Mouse (Mus musculus): ENCODE results near the gene Gckr. TPM values are rescaled to one million over a fixed set of nuclear protein-coding genes. Genes with fewer than 3 reads are reported as not detected.
A peak's percentile ranks its signal among the peaks of the same experiment; 100 is the strongest.

Gckr gene
- total and polyA plus RNA-seq, 3 experiments: not detected

GRCm38 (mm10) chr5:31291361-31291688, 5.9 kb upstream of the Gckr start:
- Histone ChIP-seq H3K27ac (ENCODE audit: insufficient read depth, low read depth) (no peak overlapping the region), H3K36me3 (replicated peaks in 1 of 2; ENCODE audit: control insufficient read depth in 1 of 2, insufficient read depth in 1 of 2, low read length in 1 of 2) (peaks cover 3 to 5% of the 10 kb centered on the region in 2 experiments), H3K79me2 (replicated peaks; ENCODE audit: control insufficient read depth, extremely low read depth, insufficient read depth, poor library complexity, severe bottlenecking) (no peaks in the 10 kb centered on the region), H3K4me2 (ENCODE audit: insufficient read depth, low read depth, poor library complexity, severe bottlenecking) (peak overlapping the region; percentile 23; the same call in 1 of the 2 replicates), H3K4me3 (replicated peaks in 1 of 3; ENCODE audit: low read depth in 2 of 3, low read length in 2 of 3, poor library complexity in 1 of 3) (peak overlapping the region; percentile 55 to 93 (median 62)), H3K9me3 (replicated peaks; ENCODE audit: low read length) (no peaks in the 10 kb centered on the region), H3K4me1 (ENCODE audit: control insufficient read depth in 1 of 2, insufficient read depth in 2 of 2) (peaks cover 9 to 33% of the 10 kb centered on the region in 2 experiments; a peak in 3 of 4 replicates), H3K9ac (ENCODE audit: insufficient read depth, low read depth) (peak overlapping the region; percentile 34), H3K27me3 (replicated peaks) (peaks cover 43% of the 10 kb centered on the region)
- TF ChIP-seq NELFE (IDR thresholded peaks at IDR 0.05; ENCODE audit: low read depth, low read length): peak; percentile 86
- TF ChIP-seq ZMIZ1 (IDR thresholded peaks at IDR 0.05; ENCODE audit: low read depth, low read length): 0 out of 2 replicates have a peak, but pooled peaks have one; percentile 43
- no peak for TF ChIP-seq MEF2A (IDR thresholded peaks at IDR 0.05; ENCODE audit: borderline replicate concordance, low read depth, low read length)
- no peak for TF ChIP-seq IRF4 (IDR thresholded peaks at IDR 0.05; ENCODE audit: low read depth, low read length)
- dilution Hi-C loops (cut with MboI; ENCODE audit: extremely low pct_ligation_motif_present, extremely low pct_unique_long_range_greater_than_20kb, low sequenced_read_pairs) (no loop called here), in situ Hi-C loops (cut with MboI; ENCODE audit: low pct_ligation_motif_present, low pct_unique_long_range_greater_than_20kb, low sequenced_read_pairs) (no loop called here)
- DNase-seq (ENCODE audit: extremely low read depth): no peak

DNA sequence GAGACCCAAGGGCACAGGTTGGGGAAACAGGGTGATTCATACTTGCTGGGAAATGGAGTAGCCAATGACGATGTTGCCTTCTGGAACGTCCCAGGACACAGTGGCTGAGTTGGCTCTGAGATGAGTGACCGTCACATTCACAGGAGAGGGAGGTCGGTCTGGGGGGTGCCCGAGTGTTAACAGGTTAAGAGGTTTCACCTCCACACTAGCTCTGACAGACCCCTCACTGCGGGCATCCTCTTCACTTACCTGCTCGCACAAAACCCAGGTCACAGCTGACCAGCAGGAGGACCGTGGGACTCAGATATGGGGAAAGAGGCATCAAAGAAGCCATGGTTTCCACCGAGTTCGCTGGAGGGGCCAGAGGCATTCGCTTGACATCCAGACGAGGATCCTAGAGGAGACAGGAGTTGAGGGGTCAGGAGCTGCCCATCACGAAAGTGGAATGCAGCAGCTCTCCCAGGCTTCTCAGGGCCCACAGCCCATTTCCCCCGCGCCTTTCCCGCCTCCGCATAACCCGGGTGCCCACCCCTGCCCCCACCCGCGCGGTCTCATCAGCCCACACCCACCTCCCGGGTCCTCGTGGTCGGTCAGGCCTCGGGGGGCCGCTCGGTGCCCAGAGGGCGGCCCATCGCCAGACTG, 2.2 kb upstream of the Gckr start:
- in situ Hi-C loops (cut with MboI; ENCODE audit: low pct_ligation_motif_present, low pct_unique_long_range_greater_than_20kb, low sequenced_read_pairs): no loop called here
- no peak overlapping the region; the same call in 1 of the 2 replicates for H3K9ac ChIP-seq (ENCODE audit: insufficient read depth, low read depth)

GRCm38 (mm10) chr5:31295606-31296141, 1.6 kb upstream of the Gckr start, which contains the start of gene Fndc4:
TSS of gene Fndc4 (minus strand) at chr5:31296080.
- H3K4me3 ChIP-seq (replicated peaks in 1 of 3; ENCODE audit: low read depth in 2 of 3, low read length in 2 of 3, poor library complexity in 1 of 3): peak within 1 kb of the TSS in 1 of 3 experiments; percentile 31
- H3K36me3 ChIP-seq (replicated peaks in 1 of 2; ENCODE audit: control insufficient read depth in 1 of 2, insufficient read depth in 1 of 2, low read length in 1 of 2): no peaks in the 10 kb centered on the region
- H3K79me2 ChIP-seq (replicated peaks; ENCODE audit: control insufficient read depth, extremely low read depth, insufficient read depth, poor library complexity, severe bottlenecking): no peaks in the 10 kb centered on the region
- no peaks in the 10 kb centered on the region for H3K9me3 ChIP-seq (replicated peaks; ENCODE audit: low read length)
- H3K4me1 ChIP-seq (ENCODE audit: control insufficient read depth in 1 of 2, insufficient read depth in 2 of 2): peaks cover 3 to 7% of the 10 kb centered on the region in 2 experiments; a peak in 3 of 4 replicates
- TF ChIP-seq ZKSCAN1 (IDR thresholded peaks at IDR 0.05; ENCODE audit: borderline replicate concordance, low read depth, low read length) (no peak), TBP (conservative IDR thresholded peaks at IDR 0.05; ENCODE audit: low read depth, low read length) (no peak), ETS1 (conservative IDR thresholded peaks at IDR 0.05; ENCODE audit: low read depth, low read length) (no peak), SIN3A (IDR thresholded peaks at IDR 0.05; ENCODE audit: low read length) (no peak), UBTF (IDR thresholded peaks at IDR 0.05; ENCODE audit: low read depth, low read length) (no peak), GABPA (IDR thresholded peaks at IDR 0.05; ENCODE audit: insufficient replicate concordance, low read depth, low read length) (no peak), RAD21 (IDR thresholded peaks at IDR 0.05; ENCODE audit: low read depth, low read length) (no peak), MAX (IDR thresholded peaks at IDR 0.05; ENCODE audit: low read length) (no peak), CHD2 (IDR thresholded peaks at IDR 0.05; ENCODE audit: low read length) (no peak), TCF12 (IDR thresholded peaks at IDR 0.05; ENCODE audit: low read depth, low read length) (no peak), ZNF384 (IDR thresholded peaks at IDR 0.05; ENCODE audit: low read depth, low read length) (no peak)
- in situ Hi-C loops (cut with MboI; ENCODE audit: low pct_ligation_motif_present, low pct_unique_long_range_greater_than_20kb, low sequenced_read_pairs) (no loop called here), dilution Hi-C loops (cut with MboI; ENCODE audit: extremely low pct_ligation_motif_present, extremely low pct_unique_long_range_greater_than_20kb, low sequenced_read_pairs) (no loop called here)
- H3K27me3 ChIP-seq (replicated peaks): peaks cover 75% of the 10 kb centered on the region
- DNase-seq (ENCODE audit: extremely low read depth): no peak
- peak within 1 kb of the TSS; percentile 33 for H3K4me2 ChIP-seq (ENCODE audit: insufficient read depth, low read depth, poor library complexity, severe bottlenecking)
- no peak within 1 kb of the TSS; the same call in 1 of the 2 replicates for H3K9ac ChIP-seq (ENCODE audit: insufficient read depth, low read depth)
- no peak within 1 kb of the TSS for H3K27ac ChIP-seq (ENCODE audit: insufficient read depth, low read depth)

More for the DNA sequence above, 2.2 kb upstream of the Gckr start:
- Histone ChIP-seq H3K4me2 (ENCODE audit: insufficient read depth, low read depth, poor library complexity, severe bottlenecking) (peak overlapping the region; percentile 33), H3K36me3 (replicated peaks in 1 of 2; ENCODE audit: control insufficient read depth in 1 of 2, insufficient read depth in 1 of 2, low read length in 1 of 2) (no peaks in the 10 kb centered on the region), H3K4me3 (replicated peaks in 1 of 3; ENCODE audit: low read depth in 2 of 3, low read length in 2 of 3, poor library complexity in 1 of 3) (no peak overlapping the region), H3K9me3 (replicated peaks; ENCODE audit: low read length) (no peaks in the 10 kb centered on the region), H3K27ac (ENCODE audit: insufficient read depth, low read depth) (no peak overlapping the region), H3K27me3 (replicated peaks) (peaks cover 70% of the 10 kb centered on the region), H3K79me2 (replicated peaks; ENCODE audit: control insufficient read depth, extremely low read depth, insufficient read depth, poor library complexity, severe bottlenecking) (no peaks in the 10 kb centered on the region), H3K4me1 (ENCODE audit: control insufficient read depth in 1 of 2, insufficient read depth in 2 of 2) (peaks cover 3 to 10% of the 10 kb centered on the region in 2 experiments; a peak in 3 of 4 replicates)
- no peak for DNase-seq (ENCODE audit: extremely low read depth)
- no peak for TF ChIP-seq NELFE (IDR thresholded peaks at IDR 0.05; ENCODE audit: low read depth, low read length)
- no peak for TF ChIP-seq GABPA (IDR thresholded peaks at IDR 0.05; ENCODE audit: insufficient replicate concordance, low read depth, low read length)
- dilution Hi-C loops (cut with MboI; ENCODE audit: extremely low pct_ligation_motif_present, extremely low pct_unique_long_range_greater_than_20kb, low sequenced_read_pairs): no loop called here

All from CH12.LX (cell line).